Mouse (Mus musculus) heart, embryonic 14.5 days (tissue): ENCODE measurements around the gene Sox18. TPM values are rescaled to one million over a fixed set of nuclear protein-coding genes. Genes with fewer than 3 reads are reported as not detected.

Source experiments
- ATAC-seq: fragments of 200-750 bp; cut with Nextera tagmentation; 2 replicates; pipeline ENCODE4 v1.8.0; 2017; ENCODE audit warnings: low read depth, moderate TSS enrichment; ENCODE audit not compliant: insufficient number of reproducible peaks, insufficient read depth, low FRiP score
- H3K27ac ChIP-seq, 2 experiments: fragments of 200-500 bp in 1 of 2; fragments of 300-500 bp in 1 of 2; sonication (generic) in 1 of 2; replicated peaks in 1 of 2; 2 replicates each; pipeline ENCODE4 v1.5.1; 2012 to 2014; ENCODE audit warnings: low read depth in 2 of 2, low read length in 2 of 2, control low read depth in 1 of 2, mild to moderate bottlenecking in 1 of 2, mixed read lengths in 1 of 2; ENCODE audit not compliant: control insufficient read depth in 1 of 2, insufficient read depth in 1 of 2
- H3K27me3 ChIP-seq: fragments of 300-500 bp; sonication (generic); 2 replicates; pipeline ENCODE4 v1.6.1; 2014; ENCODE audit warnings: mild to moderate bottlenecking, low read length, control low read depth; ENCODE audit not compliant: control insufficient read depth, insufficient read depth
- H3K36me3 ChIP-seq: fragments of 300-500 bp; sonication (generic); 2 replicates; pipeline ENCODE4 v1.6.1; 2014; ENCODE audit warnings: mild to moderate bottlenecking, control low read depth, low read length, mixed read lengths; ENCODE audit not compliant: control insufficient read depth, insufficient read depth
- H3K4me1 ChIP-seq, 2 experiments: fragments of 200-500 bp in 1 of 2; fragments of 300-500 bp in 1 of 2; sonication (generic) in 1 of 2; 2 replicates each; pipeline ENCODE4 v1.6.1; 2012 to 2014; ENCODE audit warnings: low read length in 2 of 2, control low read depth in 1 of 2, mixed read lengths in 1 of 2; ENCODE audit not compliant: control insufficient read depth in 2 of 2, insufficient read depth in 2 of 2
- H3K4me2 ChIP-seq: fragments of 300-500 bp; sonication (generic); 2 replicates; pipeline ENCODE4 v1.6.1; 2014; ENCODE audit warnings: mild to moderate bottlenecking, low read length
- H3K4me3 ChIP-seq, 2 experiments: fragments of 200-500 bp in 1 of 2; fragments of 300-500 bp in 1 of 2; sonication (generic) in 1 of 2; 2 replicates each; pipeline ENCODE4 v1.5.1; 2012 to 2014; ENCODE audit warnings: low read length in 2 of 2, mild to moderate bottlenecking in 2 of 2, control low read depth in 1 of 2, low read depth in 1 of 2, moderate library complexity in 1 of 2; ENCODE audit not compliant: control insufficient read depth in 1 of 2, insufficient read depth in 1 of 2
- H3K9ac ChIP-seq: fragments of 300-500 bp; sonication (generic); 2 replicates; pipeline ENCODE4 v1.6.1; 2014; ENCODE audit warnings: mild to moderate bottlenecking, low read length
- H3K9me3 ChIP-seq: fragments of 300-500 bp; sonication (generic); 2 replicates; pipeline ENCODE4 v1.6.1; 2016; ENCODE audit warnings: low read length, control low read depth; ENCODE audit not compliant: control insufficient read depth
- WGBS: fragments of 180-500 bp; shearing (Covaris S2); extraction: QIAGEN DNeasy Blood & Tissue Kit; methylation state at CpG from one replicate; pipeline ENCODE4 v1.1.7; 2014; 5-methylcytosine and 5-hydroxymethylcytosine counted together
- polyA plus RNA-seq: library from polyadenylated mRNA; unstranded; fragments of >200 nt; fragmentation: Nextera tagmentation; extraction: Ambion mirVana; gene quantifications from 2 replicates; pipeline ENCODE4 v1.2.1, GENCODE M21; 2014

Sox18 gene
- polyA plus RNA-seq, 1 experiment from 2014 or later = 44.1 TPM

GRCm38 (mm10) chr2:181648926-181649325 is 22.5 kb downstream of the Sox18 start:
- Histone ChIP-seq H3K36me3 (peaks cover 98% of the 10 kb centered on the region), H3K4me1 (peaks cover 2 to 3% of the 10 kb centered on the region in 2 experiments; a peak in 1 of 4 replicates), H3K27ac (no peak overlapping the region), H3K9ac (no peak overlapping the region), H3K27me3 (no peaks in the 10 kb centered on the region), H3K4me3 (no peak overlapping the region), H3K9me3 (no peaks in the 10 kb centered on the region), H3K4me2 (no peak overlapping the region)
- ATAC-seq = no peak
- WGBS = 91% methylated on average over 10 of the region's 10 CpGs

DNA sequence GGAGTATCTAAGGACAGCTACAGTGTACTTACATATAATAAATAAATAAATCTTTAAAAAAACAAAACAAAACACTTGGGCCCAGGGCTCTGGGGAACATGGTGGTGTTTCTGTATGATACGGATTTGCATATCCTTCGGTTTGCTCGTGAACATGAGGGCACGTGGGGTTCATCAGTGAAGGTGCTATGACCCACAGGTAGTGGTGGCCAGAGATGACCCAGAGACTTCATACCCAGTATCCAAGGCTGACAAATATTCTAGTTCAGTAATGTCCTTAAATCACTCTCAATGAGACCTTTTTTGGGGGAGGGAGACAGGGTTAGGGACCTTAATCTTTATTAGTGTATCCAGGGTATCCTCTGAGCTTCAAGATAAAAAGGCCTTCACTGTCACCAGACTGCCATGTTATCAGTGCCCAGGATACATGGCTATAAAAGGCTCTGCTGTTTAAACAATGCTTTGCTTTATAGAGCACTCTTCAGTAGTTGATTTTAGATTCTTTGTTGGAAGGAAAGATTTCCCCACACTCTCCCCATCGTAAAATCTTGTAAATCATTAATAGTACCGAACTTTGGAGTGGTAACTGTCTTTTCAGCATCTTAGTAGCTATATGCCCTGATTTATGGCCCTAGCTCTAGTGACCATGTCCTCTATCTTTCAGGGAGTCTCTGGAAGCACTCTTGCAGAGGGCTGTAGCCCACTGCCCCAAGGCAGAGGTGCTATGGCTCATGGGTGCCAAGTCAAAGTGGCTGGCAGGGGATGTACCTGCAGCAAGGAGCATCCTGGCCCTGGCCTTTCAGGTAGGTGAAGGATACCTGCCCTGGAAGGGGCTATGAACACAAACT is 24.6 kb downstream of the Sox18 start:
- peaks cover 100% of the 10 kb centered on the region for H3K36me3 ChIP-seq
- 87% methylated on average over 6 of the region's 6 CpGs for WGBS
- no peaks in the 10 kb centered on the region for H3K27me3 ChIP-seq
- H3K9ac ChIP-seq = no peak overlapping the region
- no peaks in the 10 kb centered on the region for H3K4me1 ChIP-seq
- H3K9me3 ChIP-seq = no peaks in the 10 kb centered on the region
- no peak overlapping the region for H3K4me2 ChIP-seq
- no peak overlapping the region for H3K27ac ChIP-seq
- no peak overlapping the region for H3K4me3 ChIP-seq
- ATAC-seq = no peak

- Histone ChIP-seq H3K27me3 (no peaks in the 10 kb centered on the region), H3K4me3 (no peak overlapping the region), H3K4me2 (no peak overlapping the region), H3K4me1 (no peaks in the 10 kb centered on the region), H3K9ac (no peak overlapping the region), H3K9me3 (no peaks in the 10 kb centered on the region), H3K36me3 (peaks cover 100% of the 10 kb centered on the region), H3K27ac (no peak overlapping the region)
- no peak for ATAC-seq
- 95% methylated on average over 3 of the region's 3 CpGs for WGBS
These were observed 25.8 kb downstream of the Sox18 start for GRCm38 (mm10) chr2:181645666-181646065.

DNA sequence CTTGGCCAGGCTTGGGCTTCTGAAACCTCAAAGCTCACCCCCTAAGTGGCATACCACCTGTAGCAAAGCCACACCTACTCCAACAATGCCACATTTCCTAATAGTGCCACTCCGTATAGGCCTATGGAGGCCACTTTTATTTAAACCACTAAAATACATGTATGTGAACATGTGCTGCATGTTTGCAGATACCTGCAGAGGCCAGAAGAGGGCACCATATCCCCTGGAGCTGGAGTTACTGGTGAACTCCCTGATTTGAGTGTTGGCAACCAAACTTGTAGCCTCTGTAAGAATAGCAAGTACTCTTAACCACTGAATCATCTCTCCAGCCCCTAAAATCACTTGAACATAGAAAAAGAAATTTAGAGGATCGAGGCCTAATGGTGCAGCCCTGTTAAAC is 27.1 kb downstream of the Sox18 start:
- no peaks in the 10 kb centered on the region for H3K9me3 ChIP-seq
- ATAC-seq = no peak
- no peaks in the 10 kb centered on the region for H3K4me1 ChIP-seq
- H3K27me3 ChIP-seq = no peaks in the 10 kb centered on the region
- H3K4me2 ChIP-seq = no peak overlapping the region
- 92% methylated on average over 2 of the region's 2 CpGs for WGBS
- no peak overlapping the region for H3K9ac ChIP-seq
- H3K4me3 ChIP-seq = no peak overlapping the region
- H3K36me3 ChIP-seq = peaks cover 100% of the 10 kb centered on the region
- H3K27ac ChIP-seq = no peak overlapping the region

DNA sequence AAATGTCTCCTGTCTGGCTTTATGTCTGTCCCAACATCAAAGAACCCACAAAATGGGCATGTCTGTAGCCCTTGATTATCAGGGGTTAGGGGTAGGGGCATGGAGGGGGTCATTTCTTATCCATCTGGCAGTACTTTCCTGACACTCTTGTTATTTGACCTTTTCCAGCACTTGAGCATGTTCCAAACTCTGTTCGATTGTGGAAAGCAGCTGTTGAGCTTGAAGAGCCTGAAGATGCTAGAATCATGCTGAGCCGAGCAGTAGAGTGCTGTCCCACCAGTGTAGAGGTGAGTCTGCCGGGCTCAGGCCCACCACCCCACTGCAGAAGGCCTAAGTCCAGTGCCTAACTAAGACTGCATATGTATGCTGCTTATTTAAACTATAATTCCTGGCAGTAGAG is 35.6 kb downstream of the Sox18 start:
- Histone ChIP-seq H3K4me1 (no peaks in the 10 kb centered on the region), H3K4me3 (no peak overlapping the region), H3K36me3 (peaks cover 90% of the 10 kb centered on the region), H3K4me2 (no peak overlapping the region), H3K27me3 (no peaks in the 10 kb centered on the region), H3K9me3 (no peaks in the 10 kb centered on the region), H3K9ac (no peak overlapping the region), H3K27ac (no peak overlapping the region)
- WGBS = 90% methylated on average over 3 of the region's 3 CpGs
- ATAC-seq = no peak

DNA sequence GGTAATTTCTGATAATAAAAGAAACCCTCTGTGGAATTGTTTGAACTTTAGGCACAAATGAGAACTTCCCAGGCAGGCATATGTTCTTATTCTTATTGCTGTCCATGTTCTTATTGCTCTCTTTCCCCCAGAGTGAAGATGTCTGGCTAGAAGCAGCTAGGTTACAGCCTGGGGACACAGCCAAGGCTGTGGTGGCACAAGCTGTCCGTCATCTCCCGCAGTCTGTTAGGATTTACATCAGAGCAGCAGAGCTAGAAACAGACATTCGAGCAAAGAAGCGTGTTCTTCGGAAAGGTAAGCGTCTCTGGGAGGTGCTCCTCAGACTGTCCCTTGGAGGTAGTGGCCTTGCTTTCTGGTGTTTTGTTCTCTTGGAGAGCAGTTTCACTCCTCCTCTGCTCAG is 38.8 kb downstream of the Sox18 start:
- H3K4me1 ChIP-seq = no peaks in the 10 kb centered on the region
- no peaks in the 10 kb centered on the region for H3K27me3 ChIP-seq
- H3K4me3 ChIP-seq = no peak overlapping the region
- no peaks in the 10 kb centered on the region for H3K9me3 ChIP-seq
- H3K27ac ChIP-seq = no peak overlapping the region
- ATAC-seq = no peak
- H3K4me2 ChIP-seq = no peak overlapping the region
- 94% methylated on average over 6 of the region's 6 CpGs for WGBS
- H3K9ac ChIP-seq = no peak overlapping the region
- H3K36me3 ChIP-seq = peaks cover 81% of the 10 kb centered on the region

GRCm38 (mm10) chr2:181628471-181628870 is 43.0 kb downstream of the Sox18 start:
- no peak overlapping the region for H3K9ac ChIP-seq
- H3K4me1 ChIP-seq = no peaks in the 10 kb centered on the region
- no peak for ATAC-seq
- H3K4me3 ChIP-seq = no peak overlapping the region
- H3K4me2 ChIP-seq = no peak overlapping the region
- H3K9me3 ChIP-seq = no peaks in the 10 kb centered on the region
- no peaks in the 10 kb centered on the region for H3K27me3 ChIP-seq
- H3K27ac ChIP-seq = no peak overlapping the region
- peaks cover 75% of the 10 kb centered on the region for H3K36me3 ChIP-seq

DNA sequence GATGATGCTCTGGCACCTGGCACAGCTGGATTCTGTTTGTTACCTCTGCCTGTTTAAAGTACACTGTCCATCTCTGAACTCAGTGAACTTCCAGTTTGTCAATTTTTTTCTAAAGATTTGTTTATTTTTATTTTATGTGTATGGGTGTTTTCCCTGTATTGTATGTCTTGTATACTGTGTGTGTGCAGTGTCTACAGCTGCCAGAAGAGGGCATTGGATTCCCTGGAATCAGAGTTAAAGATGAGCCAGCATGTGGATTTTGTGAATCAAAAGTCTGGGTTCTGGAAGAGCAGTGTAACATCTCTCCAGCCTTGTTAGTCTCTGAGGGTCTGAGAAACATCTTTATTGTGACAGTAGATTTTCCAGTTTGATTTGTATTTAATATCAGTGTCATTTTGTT is 48.0 kb downstream of the Sox18 start:
- Histone ChIP-seq H3K9ac (no peak overlapping the region), H3K9me3 (no peaks in the 10 kb centered on the region), H3K27ac (no peak overlapping the region), H3K4me1 (no peaks in the 10 kb centered on the region), H3K4me3 (no peak overlapping the region), H3K27me3 (no peaks in the 10 kb centered on the region), H3K4me2 (no peak overlapping the region), H3K36me3 (peaks cover 84% of the 10 kb centered on the region)
- no peak for ATAC-seq
